1 mouse cellular context compared by ENCODE assay signal in genomic region chr11:97041022-97041899, GRCm38 (mm10).
TF ChIP-seq lines count a peak whose summit lies in the region.

TSS of gene Lrrc46 (minus strand) at chr11:97041407.
TSS of gene Mrpl10 (plus strand) at chr11:97041560.

TF ChIP-seq in MEL, 35 proteins besides CTCF, POLR2A, EP300 and RAD21 (continued from another document):
- TF ChIP-seq TBP (IDR thresholded peaks at IDR 0.05; ENCODE audit: low read depth, low read length) (peak; percentile 88), ZMIZ1 (IDR thresholded peaks at IDR 0.05; ENCODE audit: low read depth, low read length) (peak; percentile 67; the same call in 1 of the 2 replicates), JUND (IDR thresholded peaks at IDR 0.05; ENCODE audit: low read depth, low read length) (no peak), MYC (IDR thresholded peaks at IDR 0.05; ENCODE audit: low read depth, low read length) (peak; percentile 84), MXI1 (IDR thresholded peaks at IDR 0.05; ENCODE audit: low read depth, low read length) (peak; percentile 97), GABPA (IDR thresholded peaks at IDR 0.05; ENCODE audit: low read depth, low read length) (no peak), MAFK (IDR thresholded peaks at IDR 0.05; ENCODE audit: borderline replicate concordance, low read depth, low read length) (no peak), USF1 (IDR thresholded peaks at IDR 0.05; ENCODE audit: low read depth, low read length) (no peak)
